Mouse (Mus musculus) heart, postnatal 36 days (tissue): ENCODE measurements at regions not wholly inside any gene's neighbourhood (a gene's known extent, or its start where the extent isn't known, plus 50 kb on each side); places are given as distances from the start of the nearest gene placed in this dataset.

Experiments used
- DNase-seq, 2 experiments: peaks; one replicate each; pipeline ENCODE4 v3.0.0; 2021 to 2022
- intact Hi-C: fragments of 180-260 bp; cut with DNase I; formaldehyde crosslinking; loops from one replicate; pipeline ENCODE4 v1.15.1; 2025

- intact Hi-C loops: no loop called here
- no peak for DNase-seq
Observed at GRCm38 (mm10) chr16:80502559-80502958, 697.9 kb upstream of the Ncam2 start.

GRCm38 (mm10) chr16:80503276-80503675, 697.2 kb upstream of the Ncam2 start:
- intact Hi-C loops: no loop called here
- no peak for DNase-seq

- intact Hi-C loops: loop anchor here (5.0 kb wide), 1 partner anchor 75 kb away; no protein-coding TSS in a partner anchor
- DNase-seq: no peak
Observed at GRCm38 (mm10) chr16:80512724-80513123, 687.8 kb upstream of the Ncam2 start.

- intact Hi-C loops: loop anchor here (5.0 kb wide), 3 partner anchors 529 to 744 kb away; no protein-coding TSS in a partner anchor
Observed at GRCm38 (mm10) chr16:80538039-80538438, 662.5 kb upstream of the Ncam2 start.

GRCm38 (mm10) chr16:80546598-80546997, 653.9 kb upstream of the Ncam2 start:
- intact Hi-C loops: no loop called here

More at GRCm38 (mm10) chr16:80538039-80538438, 662.5 kb upstream of the Ncam2 start:
- DNase-seq: no peak

GRCm38 (mm10) chr16:80567120-80567519, 633.4 kb upstream of the Ncam2 start:
- DNase-seq: no peak
- intact Hi-C loops: no loop called here

More at GRCm38 (mm10) chr16:80546598-80546997, 653.9 kb upstream of the Ncam2 start:
- DNase-seq: no peak

GRCm38 (mm10) chr16:80587278-80587677, 613.2 kb upstream of the Ncam2 start:
- DNase-seq: no peak
- intact Hi-C loops: loop anchor here (5.0 kb wide), 1 partner anchor 75 kb away; no protein-coding TSS in a partner anchor

- DNase-seq: no peak
- intact Hi-C loops: no loop called here
Observed at GRCm38 (mm10) chr16:80603943-80604342, 596.6 kb upstream of the Ncam2 start.
